Mouse (Mus musculus) heart, embryonic 13.5 days (tissue): ENCODE measurements at regions not wholly inside any gene's neighbourhood (a gene's known extent, or its start where the extent isn't known, plus 50 kb on each side); places are given as distances from the start of the nearest gene placed in this dataset.

Experiments
- ATAC-seq: fragments of 200-750 bp; cut with Nextera tagmentation; 2 replicates; pipeline ENCODE4 v1.8.0; 2017; ENCODE audit warnings: moderate TSS enrichment; ENCODE audit not compliant: insufficient number of reproducible peaks, low FRiP score, low TSS enrichment; ENCODE audit errors: extremely low read depth
- H3K27ac ChIP-seq: fragments of 300-500 bp; sonication (generic); replicated peaks from 2 replicates; pipeline ENCODE4 v1.5.1; 2015; ENCODE audit warnings: moderate library complexity, mild to moderate bottlenecking, inconsistent platforms
- H3K27me3 ChIP-seq: fragments of 300-500 bp; sonication (generic); replicated peaks from 2 replicates; pipeline ENCODE4 v1.6.1; 2015; ENCODE audit warnings: mild to moderate bottlenecking, inconsistent platforms
- H3K36me3 ChIP-seq: fragments of 300-500 bp; sonication (generic); 2 replicates; pipeline ENCODE4 v1.6.1; 2015; ENCODE audit warnings: mild to moderate bottlenecking, inconsistent platforms
- H3K4me1 ChIP-seq: fragments of 300-500 bp; sonication (generic); 2 replicates; pipeline ENCODE4 v1.6.1; 2015; ENCODE audit warnings: inconsistent platforms
- H3K4me2 ChIP-seq: fragments of 300-500 bp; sonication (generic); 2 replicates; pipeline ENCODE4 v1.6.1; 2015; ENCODE audit warnings: inconsistent platforms, mild to moderate bottlenecking, moderate library complexity
- H3K4me3 ChIP-seq: fragments of 300-500 bp; sonication (generic); 2 replicates; pipeline ENCODE4 v1.5.1; 2015; ENCODE audit warnings: moderate library complexity, mild to moderate bottlenecking, inconsistent platforms
- H3K9ac ChIP-seq: fragments of 300-500 bp; sonication (generic); 2 replicates; pipeline ENCODE4 v1.6.1; 2015; ENCODE audit warnings: inconsistent platforms, mild to moderate bottlenecking, moderate library complexity
- H3K9me3 ChIP-seq: fragments of 300-500 bp; sonication (generic); 2 replicates; pipeline ENCODE4 v1.6.1; 2016; ENCODE audit warnings: inconsistent platforms
- WGBS: fragments of 180-500 bp; shearing (Covaris S2); methylation state at CpG from one replicate; pipeline ENCODE4 v1.1.7; 2015; ENCODE audit warnings: mixed read lengths; 5-methylcytosine and 5-hydroxymethylcytosine counted together

GRCm38 (mm10) chr2:146565693-146566092, 53.5 kb upstream of the Ralgapa2 start:
- Histone ChIP-seq H3K4me3 (no peak overlapping the region), H3K9ac (no peak overlapping the region), H3K27ac (no peak overlapping the region), H3K36me3 (no peaks in the 10 kb centered on the region), H3K4me1 (peaks cover 11% of the 10 kb centered on the region), H3K27me3 (no peaks in the 10 kb centered on the region), H3K4me2 (no peak overlapping the region), H3K9me3 (no peaks in the 10 kb centered on the region)
- WGBS, result 61% methylated on average over 6 of the region's 6 CpGs
- no peak for ATAC-seq

- peaks cover 5% of the 10 kb centered on the region for H3K4me1 ChIP-seq
- no peaks in the 10 kb centered on the region for H3K27me3 ChIP-seq
- H3K4me3 ChIP-seq, result no peak overlapping the region
- ATAC-seq, result no peak
- H3K4me2 ChIP-seq, result no peak overlapping the region
- H3K36me3 ChIP-seq, result no peaks in the 10 kb centered on the region
- no peak overlapping the region for H3K27ac ChIP-seq
- 66% methylated on average over 11 of the region's 11 CpGs for WGBS
- no peaks in the 10 kb centered on the region for H3K9me3 ChIP-seq
- no peak overlapping the region for H3K9ac ChIP-seq
These were observed 56.2 kb upstream of the Ralgapa2 start for GRCm38 (mm10) chr2:146568171-146568842.

GRCm38 (mm10) chr2:146571036-146571435, 58.9 kb upstream of the Ralgapa2 start:
- Histone ChIP-seq H3K36me3 (no peaks in the 10 kb centered on the region), H3K27ac (no peak overlapping the region), H3K4me2 (no peak overlapping the region), H3K27me3 (no peaks in the 10 kb centered on the region), H3K4me1 (peaks cover 17% of the 10 kb centered on the region), H3K4me3 (no peak overlapping the region), H3K9ac (no peak overlapping the region), H3K9me3 (no peaks in the 10 kb centered on the region)
- WGBS, result 84% methylated on average over 11 of the region's 11 CpGs
- ATAC-seq, result no peak

- no peaks in the 10 kb centered on the region for H3K36me3 ChIP-seq
- WGBS, result 82% methylated on average over 9 of the region's 9 CpGs
- H3K4me1 ChIP-seq, result peaks cover 25% of the 10 kb centered on the region
- no peak overlapping the region for H3K4me3 ChIP-seq
- H3K27ac ChIP-seq, result no peak overlapping the region
- ATAC-seq, result no peak
- no peak overlapping the region for H3K4me2 ChIP-seq
- H3K9ac ChIP-seq, result no peak overlapping the region
- no peaks in the 10 kb centered on the region for H3K9me3 ChIP-seq
- no peaks in the 10 kb centered on the region for H3K27me3 ChIP-seq
These were observed 59.7 kb upstream of the Ralgapa2 start for GRCm38 (mm10) chr2:146571857-146572256.

GRCm38 (mm10) chr2:146575610-146576297, 63.6 kb upstream of the Ralgapa2 start:
- peak overlapping the region; percentile 25 for H3K4me2 ChIP-seq
- ATAC-seq, result 0 out of 2 replicates have a peak, but pooled peaks have one; percentile 42
- H3K9ac ChIP-seq, result no peak overlapping the region
- no peaks in the 10 kb centered on the region for H3K27me3 ChIP-seq
- H3K36me3 ChIP-seq, result no peaks in the 10 kb centered on the region
- H3K9me3 ChIP-seq, result no peaks in the 10 kb centered on the region
- peaks cover 24% of the 10 kb centered on the region for H3K4me1 ChIP-seq
- WGBS, result 31% methylated on average over 3 of the region's 3 CpGs
- H3K4me3 ChIP-seq, result no peak overlapping the region
- peak overlapping the region; percentile 91 for H3K27ac ChIP-seq

GRCm38 (mm10) chr2:146576298-146576905, 64.3 kb upstream of the Ralgapa2 start:
- WGBS, result 40% methylated on average over 4 of the region's 4 CpGs

GRCm38 (mm10) chr2:146577096-146577495, 65.0 kb upstream of the Ralgapa2 start:
- Histone ChIP-seq H3K27ac (no peak overlapping the region), H3K9me3 (no peaks in the 10 kb centered on the region), H3K36me3 (no peaks in the 10 kb centered on the region), H3K4me3 (no peak overlapping the region), H3K9ac (no peak overlapping the region), H3K4me1 (peaks cover 24% of the 10 kb centered on the region), H3K4me2 (no peak overlapping the region), H3K27me3 (no peaks in the 10 kb centered on the region)
- no peak for ATAC-seq
- 69% methylated on average over 3 of the region's 3 CpGs for WGBS

More at GRCm38 (mm10) chr2:146576298-146576905, 64.3 kb upstream of the Ralgapa2 start:
- Histone ChIP-seq H3K4me2 (peak overlapping the region; percentile 25), H3K9ac (no peak overlapping the region), H3K4me1 (peaks cover 24% of the 10 kb centered on the region), H3K4me3 (no peak overlapping the region), H3K27ac (peak overlapping the region; percentile 91), H3K36me3 (no peaks in the 10 kb centered on the region), H3K9me3 (no peaks in the 10 kb centered on the region), H3K27me3 (no peaks in the 10 kb centered on the region)
- no peak for ATAC-seq

GRCm38 (mm10) chr2:146581220-146581619, 69.1 kb upstream of the Ralgapa2 start:
- Histone ChIP-seq H3K9me3 (no peaks in the 10 kb centered on the region), H3K27me3 (no peaks in the 10 kb centered on the region), H3K36me3 (no peaks in the 10 kb centered on the region), H3K4me2 (no peak overlapping the region), H3K9ac (no peak overlapping the region), H3K27ac (no peak overlapping the region), H3K4me1 (peaks cover 10% of the 10 kb centered on the region), H3K4me3 (no peak overlapping the region)
- ATAC-seq, result no peak
- WGBS, result 72% methylated on average over 3 of the region's 3 CpGs

GRCm38 (mm10) chr2:146583807-146584388, 71.8 kb upstream of the Ralgapa2 start:
- no peak overlapping the region for H3K27ac ChIP-seq
- no peak overlapping the region for H3K4me3 ChIP-seq
- no peaks in the 10 kb centered on the region for H3K36me3 ChIP-seq
- no peaks in the 10 kb centered on the region for H3K27me3 ChIP-seq
- H3K9ac ChIP-seq, result no peak overlapping the region
- H3K4me1 ChIP-seq, result no peaks in the 10 kb centered on the region
- H3K4me2 ChIP-seq, result no peak overlapping the region
- ATAC-seq, result no peak
- H3K9me3 ChIP-seq, result no peaks in the 10 kb centered on the region

GRCm38 (mm10) chr2:146586381-146586780, 74.2 kb upstream of the Ralgapa2 start:
- Histone ChIP-seq H3K4me2 (no peak overlapping the region), H3K4me1 (peaks cover 5% of the 10 kb centered on the region; the same call in 1 of the 2 replicates), H3K9me3 (no peaks in the 10 kb centered on the region), H3K27ac (no peak overlapping the region), H3K4me3 (no peak overlapping the region), H3K9ac (no peak overlapping the region), H3K36me3 (no peaks in the 10 kb centered on the region), H3K27me3 (no peaks in the 10 kb centered on the region)
- ATAC-seq, result no peak
- WGBS, result 84% methylated on average over 1 of the region's 1 CpGs

- no peak overlapping the region for H3K9ac ChIP-seq
- H3K4me1 ChIP-seq, result peaks cover 5% of the 10 kb centered on the region; the same call in 1 of the 2 replicates
- H3K4me2 ChIP-seq, result no peak overlapping the region
- no peaks in the 10 kb centered on the region for H3K27me3 ChIP-seq
- no peaks in the 10 kb centered on the region for H3K9me3 ChIP-seq
- no peak overlapping the region for H3K4me3 ChIP-seq
- no peak for ATAC-seq
- 53% methylated on average over 3 of the region's 3 CpGs for WGBS
- no peak overlapping the region for H3K27ac ChIP-seq
- H3K36me3 ChIP-seq, result no peaks in the 10 kb centered on the region
These were observed 74.8 kb upstream of the Ralgapa2 start for GRCm38 (mm10) chr2:146586981-146587380.
